ENCODE assay signal across 12 mouse cellular contexts in the genomic region with DNA sequence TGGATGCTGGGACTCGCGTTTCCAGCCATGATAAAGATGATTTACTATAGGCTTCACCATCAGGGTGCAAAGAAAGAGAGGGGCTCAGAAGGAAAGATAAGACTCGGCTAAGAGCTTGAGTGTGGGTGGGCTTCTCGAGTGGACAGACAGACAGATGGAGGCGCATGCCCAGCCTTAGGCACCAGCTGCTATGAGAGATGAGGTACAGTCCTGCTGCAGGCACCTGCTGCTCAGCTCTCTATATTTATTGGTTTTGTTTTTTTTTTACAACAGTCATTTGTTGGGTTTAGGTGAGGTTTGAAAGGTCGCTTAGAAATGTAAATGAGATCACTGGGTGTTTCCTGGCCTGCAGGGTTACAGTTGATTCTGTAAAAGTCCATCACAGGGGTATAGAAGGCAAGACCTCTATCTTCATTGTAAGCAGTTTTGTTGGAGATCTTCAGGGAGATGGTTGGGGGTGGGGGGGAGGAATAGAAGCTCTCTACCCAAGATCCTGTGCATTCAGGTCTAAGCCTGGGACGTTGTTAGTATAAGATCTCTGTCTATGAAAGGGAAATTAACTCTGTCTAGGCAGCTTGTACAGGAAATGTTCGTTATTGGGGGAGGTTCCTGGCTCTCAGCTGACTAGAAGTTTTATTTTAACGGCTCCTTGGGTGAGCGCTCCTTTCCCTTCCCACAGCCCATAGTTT. TPM values are rescaled to one million over a fixed set of nuclear protein-coding genes. Genes with fewer than 3 reads are reported as not detected.
DNase-seq lines count a peak whose midpoint lies in the region; ATAC-seq lines count a peak whose summit lies in the region.
"Had no signal": no experiment of that assay in that cellular context is flagged by ENCODE, and none has a peak within 500 bp of the region (broad histone marks: within the 10 kb centered on the region; RNA-seq: fewer than 3 reads in every experiment).

No protein-coding gene starts in this region.

- no peak overlapping the region for H3K9ac ChIP-seq in heart, embryonic 12.5 days
- peak overlapping the region; percentile 59 for H3K9ac ChIP-seq in liver, embryonic 16.5 days (ENCODE audit: low read depth, low read length)
- no peak overlapping the region for H3K9ac ChIP-seq in kidney, embryonic 15.5 days

- no peak overlapping the region for H3K4me2 ChIP-seq in heart, embryonic 12.5 days
- peak overlapping the region; percentile 66 for H3K4me2 ChIP-seq in liver, embryonic 16.5 days (ENCODE audit: low read depth, low read length)
- no peak overlapping the region for H3K4me2 ChIP-seq in kidney, embryonic 15.5 days

- H3K4me3 ChIP-seq in heart, embryonic 10.5 days = no peak overlapping the region
- H3K4me3 ChIP-seq in heart, embryonic 12.5 days = no peak overlapping the region
- 0 out of 2 replicates have a peak overlapping the region, but pooled peaks have one; percentile 10 for H3K4me3 ChIP-seq in liver, embryonic 16.5 days (ENCODE audit: low read depth, low read length)
- no peak overlapping the region for H3K4me3 ChIP-seq in kidney, embryonic 15.5 days (replicated peaks)

- no peaks in the 10 kb centered on the region for H3K9me3 ChIP-seq in heart, embryonic 10.5 days
- no peaks in the 10 kb centered on the region for H3K9me3 ChIP-seq in heart, embryonic 12.5 days (replicated peaks)
- H3K9me3 ChIP-seq in liver, embryonic 16.5 days (replicated peaks; ENCODE audit: control insufficient read depth, low read length) = no peaks in the 10 kb centered on the region
- no peaks in the 10 kb centered on the region for H3K9me3 ChIP-seq in kidney, embryonic 15.5 days (replicated peaks)
- H3K9me3 ChIP-seq: limb, embryonic 10.5 days had no signal

- no peak for DNase-seq in heart, embryonic 10.5 days (ENCODE audit: low spot score)
- peak; percentile 9 for DNase-seq in A20 (ENCODE audit: low read depth, low spot score)
- no peak for DNase-seq in lung, postnatal 10 days
- no peak for DNase-seq in adrenal gland, postnatal 25 days

- no peaks in the 10 kb centered on the region for H3K27me3 ChIP-seq in heart, embryonic 10.5 days (ENCODE audit: insufficient read depth, poor library complexity, severe bottlenecking)
- no peaks in the 10 kb centered on the region for H3K27me3 ChIP-seq in heart, embryonic 12.5 days (replicated peaks)
- no peaks in the 10 kb centered on the region for H3K27me3 ChIP-seq in liver, embryonic 16.5 days (ENCODE audit: control insufficient read depth, insufficient read depth, low read depth, low read length)
- H3K27me3 ChIP-seq in kidney, embryonic 15.5 days = no peaks in the 10 kb centered on the region

- H3K36me3 ChIP-seq in heart, embryonic 10.5 days = 0 out of 2 replicates have a peak, but pooled peaks cover 3% of the 10 kb centered on the region
- peaks cover 12% of the 10 kb centered on the region; the same call in 1 of the 2 replicates for H3K36me3 ChIP-seq in heart, embryonic 12.5 days
- H3K36me3 ChIP-seq in liver, embryonic 16.5 days (ENCODE audit: control insufficient read depth, insufficient read depth) = peaks cover 18% of the 10 kb centered on the region
- H3K36me3 ChIP-seq in kidney, embryonic 15.5 days = peaks cover 10% of the 10 kb centered on the region

- H3K4me1 ChIP-seq in heart, embryonic 10.5 days = peaks cover 63% of the 10 kb centered on the region
- H3K4me1 ChIP-seq in heart, embryonic 12.5 days (replicated peaks) = peaks cover 54% of the 10 kb centered on the region
- H3K4me1 ChIP-seq in liver, embryonic 16.5 days (ENCODE audit: control insufficient read depth, low read depth, low read length) = peaks cover 79% of the 10 kb centered on the region
- peaks cover 58% of the 10 kb centered on the region for H3K4me1 ChIP-seq in kidney, embryonic 15.5 days

- peak overlapping the region; percentile 78 for H3K27ac ChIP-seq in heart, embryonic 10.5 days
- no peak overlapping the region for H3K27ac ChIP-seq in heart, embryonic 12.5 days (ENCODE audit: poor library complexity, severe bottlenecking)
- peak overlapping the region; percentile 98 for H3K27ac ChIP-seq in liver, embryonic 16.5 days (ENCODE audit: low read length)
- H3K27ac ChIP-seq in kidney, embryonic 15.5 days = no peak overlapping the region; the same call in 1 of the 2 replicates

- WGBS in heart, embryonic 10.5 days = 44% methylated on average over 10 of the region's 10 CpGs
- 40% methylated on average over 10 of the region's 10 CpGs for WGBS in heart, embryonic 12.5 days
- 27% methylated on average over 10 of the region's 10 CpGs for WGBS in liver, embryonic 16.5 days (ENCODE audit: insufficient replicate concordance)
- WGBS in kidney, embryonic 15.5 days = 23% methylated on average over 10 of the region's 10 CpGs

- no peak for ATAC-seq in heart, embryonic 12.5 days (ENCODE audit: insufficient number of reproducible peaks, low FRiP score)
- ATAC-seq in activated CD4-positive, CD25-positive, alpha-beta regulatory T cell, adult 4 months = peak; percentile 62
- no peak for ATAC-seq in liver, embryonic 16.5 days (ENCODE audit: low read depth)
- no peak for ATAC-seq in kidney, embryonic 15.5 days (replicated peaks; ENCODE audit: low FRiP score)

RNA-seq across cellular contexts. Expression of a gene that starts 18.3 kb away (rescaled TPM):
- 16.3 and 17.3 TPM in 2 replicates for polyA plus RNA-seq in heart, embryonic 10.5 days (2016; fragmentation: Nextera tagmentation; extraction: Ambion mirVana)
- polyA plus RNA-seq in heart, embryonic 12.5 days (2016; fragmentation: Nextera tagmentation; extraction: Ambion mirVana) = 14.9 and 17.1 TPM in 2 replicates
- 1 to 10 TPM; 2.0 to 4.1 TPM for polyA plus RNA-seq in activated CD4-positive, CD25-positive, alpha-beta regulatory T cell, adult 4 months (2017; shearing (Covaris generic))
- polyA plus RNA-seq in liver, embryonic 16.5 days (2015; fragmentation: Nextera tagmentation; extraction: Ambion mirVana) = 46.5 and 52.1 TPM in 2 replicates
- polyA plus RNA-seq in kidney, embryonic 15.5 days (2015; fragmentation: Nextera tagmentation; extraction: Ambion mirVana) = 23.8 and 27.6 TPM in 2 replicates
- total RNA-seq in adrenal gland, postnatal 25 days (2021) = 40.4 and 68.2 TPM in 2 replicates

RNA-seq across cellular contexts. Expression of a gene that starts 48.8 kb away (rescaled TPM):
- polyA plus RNA-seq in heart, embryonic 10.5 days (2016; fragmentation: Nextera tagmentation; extraction: Ambion mirVana) = not detected in 2 replicates
- not detected in 2 replicates for polyA plus RNA-seq in heart, embryonic 12.5 days (2016; fragmentation: Nextera tagmentation; extraction: Ambion mirVana)
- polyA plus RNA-seq in activated CD4-positive, CD25-positive, alpha-beta regulatory T cell, adult 4 months (2017; shearing (Covaris generic)) = not detected
- not detected in 2 replicates for polyA plus RNA-seq in liver, embryonic 16.5 days (2015; fragmentation: Nextera tagmentation; extraction: Ambion mirVana)
- polyA plus RNA-seq in kidney, embryonic 15.5 days (2015; fragmentation: Nextera tagmentation; extraction: Ambion mirVana) = not detected in 2 replicates
- total RNA-seq in adrenal gland, postnatal 25 days (2021) = not detected in 2 replicates
- total RNA-seq: hematopoietic stem cell, adult 5-6 weeks had no signal
- polyA plus RNA-seq: C2C12; kidney, embryonic 14.5 days; limb, embryonic 10.5 days had no signal

RNA-seq across cellular contexts. Expression of a gene that starts 56.6 kb away (rescaled TPM):
- 32.3 and 36.9 TPM in 2 replicates for polyA plus RNA-seq in heart, embryonic 10.5 days (2016; fragmentation: Nextera tagmentation; extraction: Ambion mirVana)
- 24.4 and 25.9 TPM in 2 replicates for polyA plus RNA-seq in heart, embryonic 12.5 days (2016; fragmentation: Nextera tagmentation; extraction: Ambion mirVana)
- polyA plus RNA-seq in activated CD4-positive, CD25-positive, alpha-beta regulatory T cell, adult 4 months (2017; shearing (Covaris generic)) = 10 to 100 TPM; 10.8 to 12.3 TPM
- 10.1 and 10.4 TPM in 2 replicates for polyA plus RNA-seq in liver, embryonic 16.5 days (2015; fragmentation: Nextera tagmentation; extraction: Ambion mirVana)
- polyA plus RNA-seq in kidney, embryonic 15.5 days (2015; fragmentation: Nextera tagmentation; extraction: Ambion mirVana) = 42.7 and 44.0 TPM in 2 replicates
- total RNA-seq in adrenal gland, postnatal 25 days (2021) = 26.5 and 27.5 TPM in 2 replicates

Comparison
In these comparisons a context has a peak if more than half of its experiments do, and no peak if none do; other contexts are left out.
1. H3K27ac ChIP-seq: peak in heart, embryonic 10.5 days (single experiment) and liver, embryonic 16.5 days (single experiment); none in heart, embryonic 12.5 days (single experiment) and kidney, embryonic 15.5 days (single experiment).